Comparison of ENCODE assay signal across 11 mouse cellular contexts in the genomic region with DNA sequence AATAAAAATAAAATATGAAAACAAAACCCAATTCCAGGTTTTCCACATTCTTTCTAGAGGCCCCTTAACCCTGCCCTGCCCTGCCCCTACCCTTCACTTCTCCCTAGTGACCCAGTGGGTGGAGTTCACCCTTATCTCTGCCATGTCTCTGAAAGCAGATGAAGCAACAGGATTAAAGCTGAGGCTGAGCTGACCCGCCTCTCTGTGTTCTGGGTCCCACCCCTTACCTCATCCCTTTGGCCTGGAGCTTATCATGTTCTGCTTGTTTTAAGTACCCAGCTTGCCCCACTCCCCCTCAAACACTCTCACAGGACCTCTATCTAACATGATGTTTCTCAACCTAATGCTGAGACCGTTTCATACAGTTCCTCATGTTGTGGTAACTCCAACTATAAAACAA.
DNase-seq lines count a peak whose midpoint lies in the region; ATAC-seq lines count a peak whose summit lies in the region.
"Had no signal": no experiment of that assay in that cellular context is flagged by ENCODE, and none has a peak within 500 bp of the region (broad histone marks: within the 10 kb centered on the region; RNA-seq: fewer than 3 reads in every experiment).

No protein-coding gene starts in this region.

- no peak overlapping the region for H3K27ac ChIP-seq in kidney, embryonic 15.5 days
- no peak overlapping the region; the same call in 1 of the 2 replicates for H3K27ac ChIP-seq in liver, embryonic 12.5 days
- no peak overlapping the region for H3K27ac ChIP-seq in stomach, embryonic 15.5 days
- H3K27ac ChIP-seq in hindbrain, embryonic 14.5 days: no peak overlapping the region
- H3K27ac ChIP-seq: heart, adult 2 months; lung, embryonic 15.5 days had no signal

- intact Hi-C loops in gastrocnemius, postnatal 14 days (cut with DNase I; ENCODE audit: low total_unique reads): no loop called here

- H3K4me3 ChIP-seq in kidney, embryonic 15.5 days (replicated peaks): no peak overlapping the region
- no peak overlapping the region for H3K4me3 ChIP-seq in liver, embryonic 12.5 days
- H3K4me3 ChIP-seq in stomach, embryonic 15.5 days (replicated peaks): no peak overlapping the region
- H3K4me3 ChIP-seq in hindbrain, embryonic 14.5 days (replicated peaks; ENCODE audit: low read length): no peak overlapping the region
- H3K4me3 ChIP-seq: heart, adult 2 months; lung, embryonic 15.5 days had no signal

- no peak for DNase-seq in kidney, postnatal 4 days
- DNase-seq in c-Kit-negative CD71-positive TER-119-positive erythroid progenitor cells, embryonic 14.5 days (ENCODE audit: low read depth, low spot score): peak; percentile 36
- no peak for DNase-seq in cerebellum, postnatal 4 days (ENCODE audit: low spot score in 2 of 2)
- no peak for DNase-seq in hindbrain, embryonic 14.5 days (ENCODE audit: low spot score)
- no peak for DNase-seq in gastrocnemius, postnatal 14 days
- DNase-seq: kidney, postnatal 25 days had no signal

- ATAC-seq in kidney, embryonic 15.5 days (replicated peaks; ENCODE audit: low FRiP score): 0 out of 2 replicates have a peak, but pooled peaks have one; percentile 56
- ATAC-seq in liver, embryonic 12.5 days: peak; percentile 92
- ATAC-seq in stomach, embryonic 15.5 days (ENCODE audit: insufficient read depth, low FRiP score, low read depth): peak; percentile 85
- ATAC-seq in hindbrain, embryonic 14.5 days (ENCODE audit: low FRiP score): no peak

- no peaks in the 10 kb centered on the region for H3K27me3 ChIP-seq in kidney, embryonic 15.5 days
- no peaks in the 10 kb centered on the region for H3K27me3 ChIP-seq in liver, embryonic 12.5 days (replicated peaks)
- no peaks in the 10 kb centered on the region for H3K27me3 ChIP-seq in stomach, embryonic 15.5 days (replicated peaks)
- H3K27me3 ChIP-seq in hindbrain, embryonic 14.5 days (ENCODE audit: control insufficient read depth, insufficient read depth, low read length): no peaks in the 10 kb centered on the region
- H3K27me3 ChIP-seq: lung, embryonic 15.5 days had no signal

- no peak overlapping the region for H3K4me2 ChIP-seq in kidney, embryonic 15.5 days
- peak overlapping the region; percentile 39 for H3K4me2 ChIP-seq in liver, embryonic 12.5 days
- no peak overlapping the region for H3K4me2 ChIP-seq in stomach, embryonic 15.5 days
- H3K4me2 ChIP-seq in hindbrain, embryonic 14.5 days (replicated peaks): no peak overlapping the region
- H3K4me2 ChIP-seq: lung, embryonic 15.5 days had no signal

- H3K4me1 ChIP-seq in kidney, embryonic 15.5 days: no peaks in the 10 kb centered on the region
- H3K4me1 ChIP-seq in liver, embryonic 12.5 days: peaks cover 77% of the 10 kb centered on the region
- H3K4me1 ChIP-seq in stomach, embryonic 15.5 days: peaks cover 10% of the 10 kb centered on the region; the same call in 1 of the 2 replicates
- H3K4me1 ChIP-seq in hindbrain, embryonic 14.5 days (replicated peaks; ENCODE audit: control insufficient read depth, insufficient read depth, low read length): peaks cover 8% of the 10 kb centered on the region; the same call in 1 of the 2 replicates

- WGBS in kidney, embryonic 15.5 days: 60% methylated on average over 2 of the region's 2 CpGs
- WGBS in liver, embryonic 12.5 days (ENCODE audit: insufficient replicate concordance): 3% methylated on average over 2 of the region's 2 CpGs
- WGBS in stomach, embryonic 15.5 days: 40% methylated on average over 2 of the region's 2 CpGs
- 78% methylated on average over 2 of the region's 2 CpGs for WGBS in hindbrain, embryonic 14.5 days

- H3K9me3 ChIP-seq in kidney, embryonic 15.5 days (replicated peaks): no peaks in the 10 kb centered on the region
- H3K9me3 ChIP-seq in liver, embryonic 12.5 days (replicated peaks): no peaks in the 10 kb centered on the region
- H3K9me3 ChIP-seq in stomach, embryonic 15.5 days: no peaks in the 10 kb centered on the region
- H3K9me3 ChIP-seq in hindbrain, embryonic 14.5 days (ENCODE audit: control insufficient read depth, low read length): no peaks in the 10 kb centered on the region
- H3K9me3 ChIP-seq: lung, embryonic 15.5 days had no signal

- no peak overlapping the region for H3K9ac ChIP-seq in kidney, embryonic 15.5 days
- H3K9ac ChIP-seq in liver, embryonic 12.5 days: no peak overlapping the region; the same call in 1 of the 2 replicates
- H3K9ac ChIP-seq in stomach, embryonic 15.5 days: no peak overlapping the region
- H3K9ac ChIP-seq in hindbrain, embryonic 14.5 days: no peak overlapping the region
- H3K9ac ChIP-seq: lung, embryonic 15.5 days had no signal

- H3K36me3 ChIP-seq in kidney, embryonic 15.5 days: no peaks in the 10 kb centered on the region
- H3K36me3 ChIP-seq in liver, embryonic 12.5 days: no peaks in the 10 kb centered on the region
- no peaks in the 10 kb centered on the region for H3K36me3 ChIP-seq in stomach, embryonic 15.5 days
- H3K36me3 ChIP-seq in hindbrain, embryonic 14.5 days (replicated peaks; ENCODE audit: control insufficient read depth, insufficient read depth): no peaks in the 10 kb centered on the region
- H3K36me3 ChIP-seq: lung, embryonic 15.5 days had no signal
